Mouse (Mus musculus) testis, adult 2 months (tissue): ENCODE measurements around the gene Cog3.

Experiments
- CTCF ChIP-seq: fragments of 200-500 bp; IDR thresholded peaks from 2 replicates; pipeline ENCODE4 v1.5.1; 2012; ENCODE audit warnings: low read depth, mild to moderate bottlenecking, inconsistent platforms, low read length, moderate library complexity; ENCODE audit not compliant: control insufficient read depth, insufficient read depth, insufficient replicate concordance
- POLR2A ChIP-seq: fragments of 200-500 bp; IDR thresholded peaks from 2 replicates; pipeline ENCODE4 v1.6.1; 2012; ENCODE audit warnings: low read depth, mild to moderate bottlenecking, inconsistent platforms, low read length, moderate library complexity; ENCODE audit not compliant: control insufficient read depth

- TF ChIP-seq POLR2A, result no peak
- no peak for TF ChIP-seq CTCF
Observed at GRCm38 (mm10) chr14:75771101-75771501, 16.8 kb upstream of the Cog3 start.
